Mouse (Mus musculus) cerebellum, adult 2 months (tissue): ENCODE measurements at regions not wholly inside any gene's neighbourhood (a gene's known extent, or its start where the extent isn't known, plus 50 kb on each side); places are given as distances from the start of the nearest gene placed in this dataset.

Experiments used
- DNase-seq, 2 experiments: peaks; one replicate each; pipeline ENCODE4 v3.0.0; 2021
- H3K27ac ChIP-seq: fragments of 200-500 bp; 2 replicates; pipeline ENCODE4 v1.5.1; 2012; ENCODE audit warnings: low read length, control low read depth, inconsistent platforms; ENCODE audit not compliant: insufficient read depth
- H3K27me3 ChIP-seq: fragments of 200-500 bp; 2 replicates; pipeline ENCODE4 v1.6.1; 2012; ENCODE audit warnings: inconsistent platforms, mild to moderate bottlenecking, low read length, moderate library complexity; ENCODE audit not compliant: control insufficient read depth, insufficient read depth
- H3K4me1 ChIP-seq: fragments of 200-500 bp; 2 replicates; pipeline ENCODE4 v1.6.1; 2011; ENCODE audit warnings: low read length; ENCODE audit not compliant: control insufficient read depth, insufficient read depth
- H3K4me3 ChIP-seq: fragments of 200-500 bp; replicated peaks from 2 replicates; pipeline ENCODE3; 2011; ENCODE audit warnings: mild to moderate bottlenecking, low read depth, low read length, control low read depth; ENCODE audit not compliant: insufficient read depth
- CTCF ChIP-seq: fragments of 200-500 bp; IDR thresholded peaks from 2 replicates; pipeline ENCODE4 v1.5.1; 2011; ENCODE audit warnings: low read depth, mild to moderate bottlenecking, control low read depth, low read length, moderate library complexity, borderline replicate concordance; ENCODE audit not compliant: insufficient read depth
- POLR2A ChIP-seq: fragments of 200-500 bp; IDR thresholded peaks from 2 replicates; pipeline ENCODE4 v1.6.1; 2011; ENCODE audit warnings: low read length, control low read depth, borderline replicate concordance; ENCODE audit not compliant: insufficient read depth
- WGBS: fragments of 180-500 bp; shearing (Covaris S2); methylation state at CpG from one replicate; pipeline ENCODE4 v1.1.7; 2018; 5-methylcytosine and 5-hydroxymethylcytosine counted together

DNA sequence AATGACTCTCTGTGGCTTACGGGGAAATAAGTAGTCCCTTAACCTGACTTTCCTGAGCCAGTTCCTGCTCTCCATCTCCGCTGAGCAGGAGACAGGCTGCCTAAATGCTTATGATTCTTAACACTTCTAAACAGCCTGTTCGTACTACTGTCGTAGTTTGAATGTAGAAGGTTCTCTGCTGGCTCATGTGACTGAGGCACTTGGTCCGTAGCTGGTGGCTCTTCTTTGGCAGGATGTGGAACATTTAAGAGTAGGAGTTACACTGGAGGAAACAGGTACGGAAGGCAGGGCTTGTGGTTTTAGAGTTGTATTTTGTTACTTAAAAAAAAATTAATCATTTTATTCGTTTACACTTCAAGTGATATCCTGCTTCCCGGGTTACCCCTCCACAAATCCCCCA lies 63.7 kb upstream of the Sh3gl3 start:
- no peak overlapping the region for H3K27ac ChIP-seq
- H3K4me3 ChIP-seq, result no peak overlapping the region
- no peaks in the 10 kb centered on the region; the same call in 1 of the 2 replicates for H3K27me3 ChIP-seq
- 87% methylated on average over 8 of the region's 8 CpGs for WGBS
- H3K4me1 ChIP-seq, result no peaks in the 10 kb centered on the region
- DNase-seq, result no peak
- TF ChIP-seq CTCF (no peak), POLR2A (no peak)

DNA sequence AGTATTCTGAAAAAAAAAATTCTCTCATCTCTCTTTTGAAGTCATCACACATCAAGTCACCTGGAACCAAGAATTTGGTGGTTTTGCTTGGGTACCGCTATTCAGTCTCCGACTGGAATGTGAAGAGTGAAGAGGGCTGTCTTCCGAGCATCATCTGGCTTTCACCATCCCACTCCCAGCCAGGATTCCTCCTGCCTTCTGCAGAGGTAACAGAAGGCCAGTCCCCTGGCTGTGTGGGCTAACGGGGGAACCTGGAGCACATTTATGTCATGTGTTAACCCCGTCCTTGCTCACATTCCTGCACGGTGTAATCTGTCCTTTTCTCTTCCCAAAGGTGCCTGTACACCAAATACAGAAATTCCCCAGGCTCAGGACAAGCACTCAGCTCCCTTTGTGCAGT lies 61.6 kb upstream of the Sh3gl3 start:
- DNase-seq, result no peak
- WGBS, result 27% methylated on average over 6 of the region's 6 CpGs
- H3K4me1 ChIP-seq, result no peaks in the 10 kb centered on the region

DNA sequence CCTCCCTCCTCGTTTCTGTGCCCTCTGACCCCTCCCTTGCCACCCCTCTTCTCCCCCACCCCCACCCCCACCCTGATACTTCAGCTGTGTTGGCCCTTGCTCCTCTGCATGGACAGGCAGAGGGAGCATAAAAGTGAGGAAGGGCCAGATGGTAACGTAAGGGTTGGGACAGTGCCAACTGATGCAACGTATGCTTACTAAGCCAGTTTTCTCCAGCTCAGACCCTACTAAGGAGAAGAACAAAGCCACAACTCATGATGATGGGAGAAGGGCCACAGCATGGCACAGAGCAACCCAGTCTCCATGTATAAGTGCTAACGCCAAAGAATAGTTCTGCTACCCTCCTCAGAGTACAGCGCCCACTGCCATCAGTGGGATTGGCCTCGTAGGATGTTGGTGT lies 58.0 kb upstream of the Sh3gl3 start:
- WGBS, result 45% methylated on average over 6 of the region's 6 CpGs
- H3K4me3 ChIP-seq, result no peak overlapping the region
- no peaks in the 10 kb centered on the region for H3K4me1 ChIP-seq
- no peak overlapping the region for H3K27ac ChIP-seq
- no peaks in the 10 kb centered on the region; the same call in 1 of the 2 replicates for H3K27me3 ChIP-seq
- no peak for TF ChIP-seq POLR2A
- no peak for TF ChIP-seq CTCF
- no peak for DNase-seq

More for the DNA sequence above, 61.6 kb upstream of the Sh3gl3 start:
- Histone ChIP-seq H3K4me3 (no peak overlapping the region), H3K27me3 (no peaks in the 10 kb centered on the region; the same call in 1 of the 2 replicates), H3K27ac (no peak overlapping the region)
- no peak for TF ChIP-seq POLR2A
- TF ChIP-seq CTCF, result no peak

DNA sequence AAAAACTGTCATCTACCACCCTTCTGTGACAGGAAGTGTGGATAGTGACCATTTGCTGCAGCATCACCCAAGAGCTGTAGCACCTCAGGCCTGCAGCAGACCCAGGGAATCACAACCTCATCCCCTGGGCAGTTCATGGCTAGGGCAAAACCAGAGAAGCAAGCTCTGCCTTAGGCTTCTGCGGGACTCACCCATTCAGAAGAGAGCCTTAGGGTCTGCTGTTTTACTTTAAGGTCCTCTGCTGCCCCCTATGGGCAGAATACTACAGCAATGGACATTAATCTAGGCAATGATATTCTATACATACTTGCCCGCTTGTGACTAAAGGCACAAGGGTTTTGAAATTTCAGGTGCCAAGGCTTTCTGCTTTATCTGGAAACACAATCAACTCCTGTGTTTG lies 54.4 kb upstream of the Sh3gl3 start:
- no peaks in the 10 kb centered on the region for H3K4me1 ChIP-seq
- 6% methylated on average over 2 of the region's 2 CpGs for WGBS
- DNase-seq, result peak; percentile 48 to 54
- no peak overlapping the region for H3K4me3 ChIP-seq
- no peaks in the 10 kb centered on the region for H3K27me3 ChIP-seq
- TF ChIP-seq CTCF (peak; percentile 31; the same call in 1 of the 2 replicates), POLR2A (no peak)
- H3K27ac ChIP-seq, result no peak overlapping the region

DNA sequence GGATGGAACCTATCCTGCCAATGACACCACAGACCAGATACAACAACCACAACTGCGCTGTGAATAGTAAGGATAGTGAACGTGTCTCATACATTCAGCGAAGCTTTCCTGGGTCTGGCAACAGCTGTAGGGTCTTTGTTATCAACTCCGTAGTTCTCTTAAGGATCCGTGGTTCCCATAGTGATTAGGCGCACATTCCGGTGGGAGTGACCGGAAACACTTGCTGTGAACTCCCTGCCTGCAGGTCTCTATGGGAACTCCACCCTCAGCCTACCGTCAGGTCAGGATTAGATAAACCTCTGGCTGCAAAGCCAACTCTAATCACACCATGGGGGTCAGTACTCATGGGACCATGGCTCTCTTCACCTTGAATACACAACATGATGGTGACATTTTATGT lies 53.8 kb upstream of the Sh3gl3 start:
- no peak overlapping the region for H3K4me3 ChIP-seq
- no peak for DNase-seq
- no peak for TF ChIP-seq POLR2A
- TF ChIP-seq CTCF, result no peak
- H3K27ac ChIP-seq, result no peak overlapping the region
- 55% methylated on average over 9 of the region's 9 CpGs for WGBS
- no peaks in the 10 kb centered on the region for H3K27me3 ChIP-seq
- no peaks in the 10 kb centered on the region for H3K4me1 ChIP-seq

DNA sequence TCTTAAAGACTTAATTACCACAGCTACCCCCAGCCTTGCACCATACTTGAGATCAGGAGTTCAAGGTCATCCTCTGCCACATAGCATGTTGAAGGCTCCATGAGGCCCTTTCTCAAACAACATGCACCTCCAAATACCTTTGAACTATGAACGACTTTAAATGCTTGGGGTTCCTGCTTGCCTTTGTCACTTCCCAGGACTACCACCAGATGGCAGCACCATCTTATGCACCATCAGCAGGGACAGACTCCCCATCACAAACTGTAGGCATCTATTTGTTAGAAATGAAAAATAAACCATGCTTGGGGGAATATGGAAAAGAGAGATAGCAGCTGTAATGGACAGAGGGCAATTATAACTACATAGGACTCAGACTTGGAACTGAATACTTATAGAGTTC lies 51.9 kb upstream of the Sh3gl3 start:
- no peaks in the 10 kb centered on the region for H3K4me1 ChIP-seq
- TF ChIP-seq CTCF (peak; percentile 93), POLR2A (no peak)
- H3K4me3 ChIP-seq, result no peak overlapping the region
- WGBS, result 3% methylated on average over 1 of the region's 1 CpGs
- H3K27me3 ChIP-seq, result no peaks in the 10 kb centered on the region
- H3K27ac ChIP-seq, result no peak overlapping the region
- peak; percentile 45 to 65 for DNase-seq
